Mouse (Mus musculus): ENCODE measurements around the gene Ryr2. TPM values are rescaled to one million over a fixed set of nuclear protein-coding genes. Genes with fewer than 3 reads are reported as not detected.

The Ryr2 gene
- total and polyA plus RNA-seq, 3 experiments, result 0.11 to 0.13 TPM; not detected in 1

DNA sequence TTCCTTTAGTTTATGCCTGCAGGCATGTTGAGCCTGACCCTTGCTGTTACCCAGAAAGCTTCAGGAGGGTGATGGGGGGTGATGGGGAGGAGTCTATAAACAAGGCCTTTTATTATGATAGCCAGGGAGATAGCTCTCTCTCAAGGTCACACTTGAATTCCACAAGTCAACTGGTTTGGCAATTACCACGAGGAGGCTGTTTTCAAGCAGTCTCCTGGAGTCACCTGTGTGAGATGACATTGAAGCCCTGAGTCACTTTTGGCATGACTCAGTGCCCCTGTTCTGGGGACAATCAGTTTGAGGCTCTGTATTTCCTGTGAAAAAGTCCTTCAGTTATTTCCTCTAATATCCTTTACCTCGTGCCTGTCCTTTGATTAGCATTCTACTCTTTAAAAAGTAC is 573.5 kb downstream of the Ryr2 start:
- H3K36me3 ChIP-seq (replicated peaks in 1 of 2; ENCODE audit: control insufficient read depth in 1 of 2, insufficient read depth in 1 of 2, low read length in 1 of 2), result no peaks in the 10 kb centered on the region
- no peak overlapping the region for H3K9ac ChIP-seq (ENCODE audit: insufficient read depth, low read depth)
- H3K9me3 ChIP-seq (replicated peaks; ENCODE audit: low read length), result no peaks in the 10 kb centered on the region
- no peak overlapping the region for H3K27ac ChIP-seq (ENCODE audit: insufficient read depth, low read depth)
- no peak for DNase-seq (ENCODE audit: extremely low read depth)
- H3K27me3 ChIP-seq (replicated peaks), result no peaks in the 10 kb centered on the region
- dilution Hi-C loops (cut with MboI; ENCODE audit: extremely low pct_ligation_motif_present, extremely low pct_unique_long_range_greater_than_20kb, low sequenced_read_pairs) (no loop called here), in situ Hi-C loops (cut with MboI; ENCODE audit: low pct_ligation_motif_present, low pct_unique_long_range_greater_than_20kb, low sequenced_read_pairs) (no loop called here)
- H3K4me2 ChIP-seq (ENCODE audit: insufficient read depth, low read depth, poor library complexity, severe bottlenecking), result no peak overlapping the region
- H3K4me1 ChIP-seq (ENCODE audit: control insufficient read depth in 1 of 2, insufficient read depth in 2 of 2), result no peaks in the 10 kb centered on the region
- H3K79me2 ChIP-seq (replicated peaks; ENCODE audit: control insufficient read depth, extremely low read depth, insufficient read depth, poor library complexity, severe bottlenecking), result no peaks in the 10 kb centered on the region
- no peak overlapping the region for H3K4me3 ChIP-seq (replicated peaks in 1 of 3; ENCODE audit: low read depth in 2 of 3, low read length in 2 of 3, poor library complexity in 1 of 3)
- no peak for TF ChIP-seq TBP (conservative IDR thresholded peaks at IDR 0.05; ENCODE audit: low read depth, low read length)
- TF ChIP-seq MYC (IDR thresholded peaks at IDR 0.05; ENCODE audit: low read depth, low read length), result no peak
- TF ChIP-seq RAD21 (IDR thresholded peaks at IDR 0.05; ENCODE audit: low read depth, low read length), result no peak
- TF ChIP-seq RCOR1 (conservative IDR thresholded peaks at IDR 0.05; ENCODE audit: low read depth, low read length), result no peak
- TF ChIP-seq JUND (conservative IDR thresholded peaks at IDR 0.05; ENCODE audit: low read depth, low read length), result no peak
- no peak for TF ChIP-seq E2F4 (IDR thresholded peaks at IDR 0.05; ENCODE audit: insufficient replicate concordance, low read depth, low read length)
- TF ChIP-seq MAFK (IDR thresholded peaks at IDR 0.05; ENCODE audit: insufficient replicate concordance, low read length), result no peak
- TF ChIP-seq PAX5 (IDR thresholded peaks at IDR 0.05; ENCODE audit: low read length), result no peak
- no peak for TF ChIP-seq HCFC1 (IDR thresholded peaks at IDR 0.05; ENCODE audit: low read depth, low read length)
- no peak for TF ChIP-seq ZC3H11A (IDR thresholded peaks at IDR 0.05; ENCODE audit: low read depth, low read length)
- no peak for TF ChIP-seq POLR2AphosphoS2 (IDR thresholded peaks at IDR 0.05; ENCODE audit: low read depth, low read length)
- no peak for TF ChIP-seq USF1 (IDR thresholded peaks at IDR 0.05; ENCODE audit: low read depth, low read length)
- TF ChIP-seq ELF1 (IDR thresholded peaks at IDR 0.05; ENCODE audit: low read depth, low read length), result no peak
- no peak for TF ChIP-seq IRF4 (IDR thresholded peaks at IDR 0.05; ENCODE audit: low read depth, low read length)

DNA sequence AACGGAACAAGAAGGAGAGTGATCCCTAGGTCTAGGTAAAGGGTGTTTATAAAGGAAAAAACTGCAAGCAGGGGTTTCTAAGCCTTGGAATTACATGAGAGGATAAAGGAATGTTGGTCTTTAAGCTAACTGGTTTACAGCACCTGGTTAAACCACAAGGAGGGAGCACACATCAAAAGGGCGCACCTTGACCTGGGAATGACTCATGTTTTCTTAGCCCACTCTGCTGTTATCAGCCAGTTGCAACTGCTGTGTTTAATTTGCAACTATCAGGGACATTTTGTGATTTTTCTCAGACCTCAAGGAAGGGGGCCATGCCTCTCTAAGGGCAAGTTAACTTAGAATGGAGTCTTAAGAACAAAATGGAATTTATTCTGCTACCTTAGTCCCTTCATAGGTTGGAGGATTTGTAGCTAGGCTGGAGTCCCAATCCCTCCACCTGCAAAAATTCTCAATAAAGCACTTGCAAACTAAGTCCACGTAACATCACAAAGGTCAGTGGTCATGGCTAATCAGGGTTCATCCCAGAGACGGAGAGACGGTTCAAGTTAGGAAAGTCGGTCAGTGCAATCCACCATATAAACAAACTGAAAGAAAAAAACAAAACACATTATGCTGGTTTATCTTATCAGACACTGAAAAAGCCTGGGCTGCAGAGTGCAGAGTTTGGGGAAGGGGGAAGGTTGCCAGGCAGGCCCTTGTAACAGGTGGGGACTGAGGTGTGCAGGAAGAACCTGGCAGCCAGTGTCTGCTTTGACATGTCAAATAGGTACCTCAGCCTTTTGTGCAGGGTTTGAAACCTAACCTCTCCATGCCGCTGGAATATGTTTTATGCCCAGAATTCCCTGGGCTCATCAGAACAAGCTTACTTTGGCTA is 574.5 kb downstream of the Ryr2 start:
- no peaks in the 10 kb centered on the region for H3K4me1 ChIP-seq (ENCODE audit: control insufficient read depth in 1 of 2, insufficient read depth in 2 of 2)
- H3K27me3 ChIP-seq (replicated peaks), result no peaks in the 10 kb centered on the region
- dilution Hi-C loops (cut with MboI; ENCODE audit: extremely low pct_ligation_motif_present, extremely low pct_unique_long_range_greater_than_20kb, low sequenced_read_pairs) (no loop called here), in situ Hi-C loops (cut with MboI; ENCODE audit: low pct_ligation_motif_present, low pct_unique_long_range_greater_than_20kb, low sequenced_read_pairs) (no loop called here)
- H3K36me3 ChIP-seq (replicated peaks in 1 of 2; ENCODE audit: control insufficient read depth in 1 of 2, insufficient read depth in 1 of 2, low read length in 1 of 2), result no peaks in the 10 kb centered on the region
- DNase-seq (ENCODE audit: extremely low read depth), result no peak
- no peaks in the 10 kb centered on the region for H3K9me3 ChIP-seq (replicated peaks; ENCODE audit: low read length)
- no peaks in the 10 kb centered on the region for H3K79me2 ChIP-seq (replicated peaks; ENCODE audit: control insufficient read depth, extremely low read depth, insufficient read depth, poor library complexity, severe bottlenecking)
- no peak overlapping the region for H3K4me2 ChIP-seq (ENCODE audit: insufficient read depth, low read depth, poor library complexity, severe bottlenecking)
- H3K4me3 ChIP-seq (replicated peaks in 1 of 3; ENCODE audit: low read depth in 2 of 3, low read length in 2 of 3, poor library complexity in 1 of 3), result no peak overlapping the region
- no peak overlapping the region for H3K9ac ChIP-seq (ENCODE audit: insufficient read depth, low read depth)
- no peak overlapping the region for H3K27ac ChIP-seq (ENCODE audit: insufficient read depth, low read depth)
- TF ChIP-seq PAX5 (IDR thresholded peaks at IDR 0.05; ENCODE audit: low read length), result no peak
- TF ChIP-seq POLR2AphosphoS2 (IDR thresholded peaks at IDR 0.05; ENCODE audit: low read depth, low read length), result no peak
- no peak for TF ChIP-seq ZKSCAN1 (IDR thresholded peaks at IDR 0.05; ENCODE audit: borderline replicate concordance, low read depth, low read length)
- no peak for TF ChIP-seq HCFC1 (IDR thresholded peaks at IDR 0.05; ENCODE audit: low read depth, low read length)
- no peak for TF ChIP-seq JUN (IDR thresholded peaks at IDR 0.05; ENCODE audit: insufficient read depth, low read depth, low read length)
- TF ChIP-seq RCOR1 (conservative IDR thresholded peaks at IDR 0.05; ENCODE audit: low read depth, low read length), result no peak
- TF ChIP-seq CHD2 (IDR thresholded peaks at IDR 0.05; ENCODE audit: low read length), result no peak

All from CH12.LX (cell line).